Mouse (Mus musculus): ENCODE measurements around the gene 1110032A03Rik. TPM values are rescaled to one million over a fixed set of nuclear protein-coding genes. Genes with fewer than 3 reads are reported as not detected.

Gene 1110032A03Rik
- polyA plus RNA-seq, 1 experiment from 2014 or later = 28.3 TPM

DNA sequence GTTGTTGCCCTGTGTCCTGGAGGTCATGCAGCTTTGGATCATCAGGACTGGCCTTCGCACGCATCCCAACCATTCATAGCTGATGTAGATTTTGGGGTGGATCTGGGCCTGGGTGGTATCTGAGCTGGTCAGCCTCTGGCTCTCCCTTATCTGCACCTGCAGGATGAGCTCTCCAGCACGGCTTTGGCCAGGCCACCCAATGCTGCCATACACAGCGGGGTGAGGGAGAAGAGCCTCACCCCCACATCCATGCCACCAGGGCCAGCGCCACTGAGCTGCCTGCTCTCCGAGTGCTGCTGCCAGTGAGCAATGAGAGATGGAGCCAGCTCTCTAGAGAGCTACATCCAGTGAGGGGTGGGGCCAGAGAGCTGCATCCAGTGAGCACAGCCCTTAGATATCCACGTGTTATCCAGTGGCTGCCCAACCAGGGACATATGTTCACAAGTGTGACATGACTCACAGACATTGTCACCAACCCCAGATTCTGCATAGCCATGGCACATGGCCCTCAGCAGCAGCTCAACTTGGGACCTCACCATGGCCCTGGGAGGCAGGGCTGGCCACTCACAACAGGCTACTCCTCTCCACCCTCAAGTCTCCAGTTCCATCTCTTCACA is 27.8 kb upstream of the 1110032A03Rik start:
- peaks cover 83% of the 10 kb centered on the region for H3K36me3 ChIP-seq (replicated peaks)
- 90% methylated on average over 7 of the region's 7 CpGs for WGBS
- H3K9me3 ChIP-seq = no peaks in the 10 kb centered on the region
- no peak for DNase-seq (ENCODE audit: low spot score)
- H3K4me1 ChIP-seq = no peaks in the 10 kb centered on the region
- no peak overlapping the region for H3K4me3 ChIP-seq
- H3K27me3 ChIP-seq (replicated peaks; ENCODE audit: low read depth, poor library complexity, severe bottlenecking) = no peaks in the 10 kb centered on the region
- H3K27ac ChIP-seq (replicated peaks) = 0 out of 2 replicates have a peak overlapping the region, but pooled peaks have one; percentile 6

DNA sequence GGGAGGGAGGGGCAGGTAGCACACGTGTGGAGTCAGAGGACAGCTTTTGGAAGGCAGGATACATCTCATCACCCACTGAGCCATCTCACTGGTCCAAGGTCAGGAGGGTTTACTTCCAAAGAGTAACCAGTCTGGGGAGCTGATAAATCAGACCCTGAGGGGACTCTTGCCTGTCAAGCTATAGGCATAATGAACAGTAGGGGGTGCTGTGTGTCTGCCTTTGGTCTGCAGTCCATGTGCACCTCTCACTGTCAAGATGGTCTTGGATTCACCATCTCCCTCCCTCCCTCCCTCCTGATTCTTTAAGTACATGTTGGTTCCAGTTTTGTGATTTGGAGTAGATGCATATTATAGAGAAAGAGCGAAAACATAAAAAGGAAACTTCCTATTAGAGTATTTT is 25.7 kb upstream of the 1110032A03Rik start:
- Histone ChIP-seq H3K27ac (replicated peaks) (no peak overlapping the region), H3K27me3 (replicated peaks; ENCODE audit: low read depth, poor library complexity, severe bottlenecking) (no peaks in the 10 kb centered on the region), H3K9me3 (no peaks in the 10 kb centered on the region), H3K4me1 (no peaks in the 10 kb centered on the region), H3K4me3 (no peak overlapping the region), H3K36me3 (replicated peaks) (peaks cover 78% of the 10 kb centered on the region)
- peak; percentile 30 for DNase-seq (ENCODE audit: low spot score)
- WGBS = 62% methylated on average over 2 of the region's 2 CpGs

DNA sequence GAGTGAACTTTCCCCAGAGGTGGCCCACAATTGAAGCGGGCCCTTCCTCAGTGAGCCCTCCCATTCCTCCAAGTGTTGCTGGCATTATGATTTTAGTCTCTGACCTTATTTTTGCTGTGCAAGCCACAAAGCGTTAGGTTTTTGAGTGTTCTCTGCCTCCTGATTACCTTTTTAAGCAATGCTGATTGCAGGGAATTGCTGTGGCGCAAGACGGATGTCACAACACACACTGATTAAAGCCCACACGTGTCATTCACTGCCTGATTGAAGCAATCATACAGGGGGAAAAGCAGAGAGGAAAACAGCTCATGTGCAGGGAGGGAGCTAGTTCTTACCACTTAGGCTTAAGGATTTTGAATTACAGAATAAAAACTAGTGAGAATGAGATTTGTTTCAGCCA is 23.0 kb upstream of the 1110032A03Rik start:
- Histone ChIP-seq H3K4me1 (no peaks in the 10 kb centered on the region), H3K27me3 (replicated peaks; ENCODE audit: low read depth, poor library complexity, severe bottlenecking) (no peaks in the 10 kb centered on the region), H3K4me3 (no peak overlapping the region), H3K27ac (replicated peaks) (no peak overlapping the region), H3K36me3 (replicated peaks) (peaks cover 73% of the 10 kb centered on the region), H3K9me3 (no peaks in the 10 kb centered on the region)
- 85% methylated on average over 5 of the region's 5 CpGs for WGBS
- no peak for DNase-seq (ENCODE audit: low spot score)

DNA sequence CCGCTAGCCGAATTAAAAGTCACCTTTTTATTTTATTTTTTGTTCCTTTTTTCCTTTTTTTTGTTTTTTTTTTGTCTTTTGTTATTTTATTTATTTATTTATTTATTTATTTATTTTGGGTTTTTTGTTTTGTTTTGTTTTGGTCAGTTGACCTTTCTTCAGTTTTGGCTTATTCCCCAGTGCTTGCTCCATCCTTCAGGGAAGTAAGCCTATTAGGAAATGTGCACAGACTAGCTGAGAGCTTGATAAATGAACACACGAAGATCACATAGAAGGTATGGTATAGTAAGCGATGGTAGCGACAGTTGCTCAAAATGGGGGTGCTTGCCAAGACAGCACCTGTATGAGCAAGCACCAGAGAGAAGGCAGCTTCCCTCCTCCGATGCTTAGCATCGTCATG is 22.3 kb upstream of the 1110032A03Rik start:
- Histone ChIP-seq H3K27me3 (replicated peaks; ENCODE audit: low read depth, poor library complexity, severe bottlenecking) (no peaks in the 10 kb centered on the region), H3K36me3 (replicated peaks) (peaks cover 69% of the 10 kb centered on the region)

DNA sequence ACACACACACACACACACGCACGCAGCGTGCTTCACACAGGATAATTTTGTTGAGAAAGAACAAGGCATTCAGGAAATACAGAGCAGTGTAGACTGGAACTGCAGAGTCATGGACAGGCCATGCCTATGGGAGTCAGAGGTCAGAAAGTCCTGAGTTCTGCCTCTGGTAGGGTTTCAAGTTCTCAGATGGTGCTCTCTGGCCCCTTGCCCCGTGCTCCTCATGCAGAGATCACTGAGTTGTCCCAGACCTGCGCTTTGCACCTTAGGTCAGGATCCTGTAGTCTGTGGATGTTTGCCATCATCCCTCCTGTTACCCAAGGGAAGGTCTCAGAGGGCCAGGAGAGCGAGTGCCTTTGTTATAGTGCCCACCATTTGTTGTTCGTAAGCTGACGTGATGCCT is 21.5 kb upstream of the 1110032A03Rik start:
- H3K4me3 ChIP-seq = no peak overlapping the region
- no peaks in the 10 kb centered on the region for H3K27me3 ChIP-seq (replicated peaks; ENCODE audit: low read depth, poor library complexity, severe bottlenecking)
- no peaks in the 10 kb centered on the region for H3K4me1 ChIP-seq
- no peak overlapping the region for H3K27ac ChIP-seq (replicated peaks)
- DNase-seq (ENCODE audit: low spot score) = no peak
- WGBS = 87% methylated on average over 8 of the region's 8 CpGs
- peaks cover 69% of the 10 kb centered on the region for H3K36me3 ChIP-seq (replicated peaks)
- no peaks in the 10 kb centered on the region for H3K9me3 ChIP-seq

More for the DNA sequence above, 22.3 kb upstream of the 1110032A03Rik start:
- DNase-seq (ENCODE audit: low spot score) = no peak
- H3K9me3 ChIP-seq = no peaks in the 10 kb centered on the region
- H3K27ac ChIP-seq (replicated peaks) = no peak overlapping the region
- WGBS = 96% methylated on average over 7 of the region's 7 CpGs
- H3K4me1 ChIP-seq = no peaks in the 10 kb centered on the region
- no peak overlapping the region for H3K4me3 ChIP-seq

DNA sequence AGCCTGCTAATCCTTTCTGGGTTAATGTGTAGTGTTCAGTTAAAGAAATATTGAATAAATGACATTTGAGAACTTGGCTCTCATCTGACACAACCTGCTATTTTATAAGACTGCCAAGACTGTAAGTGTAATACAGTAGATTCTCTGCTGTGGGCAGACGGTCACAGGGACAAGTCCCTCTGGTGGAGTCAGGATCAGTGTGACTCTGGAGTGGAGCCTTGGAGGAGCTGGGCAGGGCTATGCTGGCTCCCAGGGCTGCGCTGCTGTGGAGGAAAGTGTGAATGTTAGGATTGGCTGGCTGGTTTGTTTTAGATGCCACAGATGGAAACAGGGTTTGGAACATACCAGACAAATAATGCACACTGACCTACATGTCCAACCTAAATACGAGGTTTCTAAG is 19.9 kb upstream of the 1110032A03Rik start:
- Histone ChIP-seq H3K27me3 (replicated peaks; ENCODE audit: low read depth, poor library complexity, severe bottlenecking) (no peaks in the 10 kb centered on the region), H3K36me3 (replicated peaks) (peaks cover 69% of the 10 kb centered on the region), H3K4me3 (no peak overlapping the region), H3K9me3 (no peaks in the 10 kb centered on the region), H3K27ac (replicated peaks) (no peak overlapping the region), H3K4me1 (no peaks in the 10 kb centered on the region)
- WGBS = 91% methylated on average over 3 of the region's 3 CpGs
- DNase-seq (ENCODE audit: low spot score) = no peak

DNA sequence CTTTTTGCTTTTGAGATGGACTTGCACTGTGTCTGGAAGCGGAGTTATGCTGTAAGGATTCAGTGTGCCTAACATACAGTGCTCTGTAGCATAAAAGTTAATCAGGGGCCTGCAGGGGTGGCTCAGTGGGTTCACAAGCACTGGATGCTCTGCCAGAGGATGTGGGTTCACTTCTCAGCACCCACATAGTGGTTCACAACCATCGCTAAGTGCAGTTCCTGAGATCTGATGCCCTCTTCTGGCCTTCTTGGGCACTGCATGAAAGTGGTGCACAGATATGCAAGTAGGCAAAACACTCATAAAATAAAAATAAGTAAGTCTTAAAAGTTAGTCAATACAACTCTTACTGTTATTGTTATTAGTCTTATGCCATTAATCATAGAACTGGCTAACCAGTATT is 6.8 kb upstream of the 1110032A03Rik start:
- Histone ChIP-seq H3K36me3 (replicated peaks) (peaks cover 98% of the 10 kb centered on the region), H3K27me3 (replicated peaks; ENCODE audit: low read depth, poor library complexity, severe bottlenecking) (no peaks in the 10 kb centered on the region), H3K4me1 (no peaks in the 10 kb centered on the region), H3K27ac (replicated peaks) (no peak overlapping the region), H3K4me3 (no peak overlapping the region), H3K9me3 (no peaks in the 10 kb centered on the region)
- 73% methylated on average over 2 of the region's 2 CpGs for WGBS
- DNase-seq (ENCODE audit: low spot score) = peak; percentile 48

DNA sequence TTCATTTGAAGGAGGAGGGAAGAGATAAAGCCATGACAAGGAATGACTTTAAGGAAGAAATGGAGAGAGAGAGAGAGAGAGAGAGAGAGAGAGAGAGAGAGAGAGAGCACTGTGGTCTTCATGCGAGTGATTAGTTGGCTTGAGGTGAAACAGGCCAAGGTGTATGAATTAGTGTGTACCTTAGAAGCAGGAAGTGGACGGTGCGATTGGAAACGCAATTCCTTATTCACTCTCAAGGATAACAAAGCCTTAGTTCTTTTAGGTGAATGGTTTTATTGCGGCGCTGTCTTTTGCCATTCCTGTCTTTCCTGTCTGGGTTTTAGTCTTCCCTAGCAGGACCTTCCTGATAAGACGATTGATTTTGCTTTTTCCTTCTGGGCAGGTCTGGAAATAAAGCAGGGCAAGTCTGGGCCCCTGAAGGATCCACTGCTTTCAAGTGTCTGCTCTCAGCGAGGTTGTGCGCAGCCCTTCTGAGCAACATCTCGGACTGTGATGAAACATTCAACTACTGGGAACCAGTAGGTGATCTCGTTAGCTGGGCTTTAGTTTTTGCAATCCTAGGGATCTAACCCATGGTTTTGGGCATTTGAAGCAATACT is 941 bp upstream of the 1110032A03Rik start:
- no peaks in the 10 kb centered on the region for H3K27me3 ChIP-seq (replicated peaks; ENCODE audit: low read depth, poor library complexity, severe bottlenecking)
- peak overlapping the region; percentile 94 for H3K4me3 ChIP-seq
- peaks cover 53% of the 10 kb centered on the region for H3K36me3 ChIP-seq (replicated peaks)
- H3K9me3 ChIP-seq = no peaks in the 10 kb centered on the region
- DNase-seq (ENCODE audit: low spot score) = no peak
- peaks cover 23% of the 10 kb centered on the region for H3K4me1 ChIP-seq
- WGBS = 70% methylated on average over 11 of the region's 11 CpGs
- peak overlapping the region; percentile 96 for H3K27ac ChIP-seq (replicated peaks)

DNA sequence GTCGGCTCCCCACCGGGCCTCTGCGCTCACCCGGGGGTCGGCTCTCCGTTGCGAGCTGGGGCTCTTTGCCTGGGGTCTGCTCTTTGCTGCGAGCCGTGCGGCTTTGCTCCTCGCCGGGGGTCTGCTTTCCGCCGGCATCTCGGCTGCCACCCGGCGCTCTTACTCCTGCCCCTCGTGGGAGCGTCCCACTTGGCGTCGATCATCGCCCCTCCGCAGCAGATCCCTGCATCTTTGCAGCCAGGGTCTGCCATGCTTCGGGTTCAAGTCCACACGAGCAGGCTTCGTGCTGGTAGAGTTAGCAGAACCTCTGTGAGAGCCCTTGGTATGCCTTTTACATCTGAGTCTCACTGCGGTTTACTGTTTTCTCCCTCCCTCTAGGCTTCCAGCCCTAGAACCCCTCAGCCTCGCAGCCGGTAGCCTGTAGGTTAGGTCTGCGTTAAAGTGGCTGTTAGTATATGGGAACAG is 374 bp upstream of the 1110032A03Rik start:
- no peak for DNase-seq (ENCODE audit: low spot score)
- peaks cover 53% of the 10 kb centered on the region for H3K36me3 ChIP-seq (replicated peaks)
- WGBS = under 1% methylated on average over 30 of the region's 30 CpGs

DNA sequence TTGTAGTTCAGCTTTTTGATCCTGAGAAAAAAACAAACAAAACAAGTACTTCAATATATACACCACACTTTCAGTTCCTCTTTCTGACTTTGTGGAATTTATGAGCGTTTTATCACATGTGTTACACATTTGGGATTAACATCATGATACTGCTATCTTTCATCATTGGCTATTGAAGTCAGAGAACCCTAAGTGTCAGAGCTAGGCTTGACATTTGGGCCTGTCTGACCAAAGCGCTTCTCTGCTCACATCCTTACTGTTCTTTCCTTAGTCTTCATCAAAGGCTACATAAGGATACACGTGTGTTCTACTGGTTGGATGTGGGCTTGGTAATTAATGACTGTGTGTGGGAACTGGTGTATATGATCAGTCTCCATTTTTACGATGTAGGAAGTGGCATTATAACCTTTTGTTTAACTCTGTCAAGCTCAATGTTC is 1.3 kb downstream of the 1110032A03Rik start:
- Histone ChIP-seq H3K27me3 (replicated peaks; ENCODE audit: low read depth, poor library complexity, severe bottlenecking) (no peaks in the 10 kb centered on the region), H3K4me1 (peaks cover 29% of the 10 kb centered on the region), H3K27ac (replicated peaks) (no peak overlapping the region), H3K4me3 (peak overlapping the region; percentile 94; the same call in 1 of the 2 replicates), H3K9me3 (no peaks in the 10 kb centered on the region), H3K36me3 (replicated peaks) (peaks cover 38% of the 10 kb centered on the region)
- DNase-seq (ENCODE audit: low spot score) = no peak
- 85% methylated on average over 4 of the region's 4 CpGs for WGBS

More for the DNA sequence above, 374 bp upstream of the 1110032A03Rik start:
- peak overlapping the region; percentile 96 for H3K27ac ChIP-seq (replicated peaks)
- peak overlapping the region; percentile 94 for H3K4me3 ChIP-seq
- H3K4me1 ChIP-seq = peaks cover 23% of the 10 kb centered on the region
- H3K9me3 ChIP-seq = no peaks in the 10 kb centered on the region
- no peaks in the 10 kb centered on the region for H3K27me3 ChIP-seq (replicated peaks; ENCODE audit: low read depth, poor library complexity, severe bottlenecking)

DNA sequence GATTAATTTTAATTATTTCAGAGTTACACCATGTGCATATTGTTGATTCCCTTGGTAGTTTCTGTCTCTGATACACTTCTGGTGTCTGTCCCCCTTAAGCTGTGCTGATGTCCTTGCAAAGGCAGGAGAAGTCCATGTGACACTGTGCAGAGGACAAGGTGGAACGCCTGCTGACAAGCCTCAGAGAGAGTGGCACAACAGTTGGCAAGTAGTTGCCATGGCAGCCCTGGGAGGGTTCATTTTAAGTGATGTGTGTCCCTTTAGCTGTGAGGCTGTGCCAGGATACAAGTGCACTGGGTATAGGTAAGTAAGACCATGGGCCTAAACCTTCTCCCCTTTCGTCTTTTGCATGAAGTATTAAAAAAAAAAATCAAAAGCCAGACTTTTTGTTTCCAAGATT is 5.3 kb downstream of the 1110032A03Rik start:
- Histone ChIP-seq H3K4me1 (peaks cover 25% of the 10 kb centered on the region), H3K9me3 (no peaks in the 10 kb centered on the region), H3K36me3 (replicated peaks) (peaks cover 17% of the 10 kb centered on the region), H3K4me3 (no peak overlapping the region), H3K27me3 (replicated peaks; ENCODE audit: low read depth, poor library complexity, severe bottlenecking) (no peaks in the 10 kb centered on the region), H3K27ac (replicated peaks) (no peak overlapping the region)
- WGBS = 83% methylated on average over 2 of the region's 2 CpGs
- DNase-seq (ENCODE audit: low spot score) = no peak

DNA sequence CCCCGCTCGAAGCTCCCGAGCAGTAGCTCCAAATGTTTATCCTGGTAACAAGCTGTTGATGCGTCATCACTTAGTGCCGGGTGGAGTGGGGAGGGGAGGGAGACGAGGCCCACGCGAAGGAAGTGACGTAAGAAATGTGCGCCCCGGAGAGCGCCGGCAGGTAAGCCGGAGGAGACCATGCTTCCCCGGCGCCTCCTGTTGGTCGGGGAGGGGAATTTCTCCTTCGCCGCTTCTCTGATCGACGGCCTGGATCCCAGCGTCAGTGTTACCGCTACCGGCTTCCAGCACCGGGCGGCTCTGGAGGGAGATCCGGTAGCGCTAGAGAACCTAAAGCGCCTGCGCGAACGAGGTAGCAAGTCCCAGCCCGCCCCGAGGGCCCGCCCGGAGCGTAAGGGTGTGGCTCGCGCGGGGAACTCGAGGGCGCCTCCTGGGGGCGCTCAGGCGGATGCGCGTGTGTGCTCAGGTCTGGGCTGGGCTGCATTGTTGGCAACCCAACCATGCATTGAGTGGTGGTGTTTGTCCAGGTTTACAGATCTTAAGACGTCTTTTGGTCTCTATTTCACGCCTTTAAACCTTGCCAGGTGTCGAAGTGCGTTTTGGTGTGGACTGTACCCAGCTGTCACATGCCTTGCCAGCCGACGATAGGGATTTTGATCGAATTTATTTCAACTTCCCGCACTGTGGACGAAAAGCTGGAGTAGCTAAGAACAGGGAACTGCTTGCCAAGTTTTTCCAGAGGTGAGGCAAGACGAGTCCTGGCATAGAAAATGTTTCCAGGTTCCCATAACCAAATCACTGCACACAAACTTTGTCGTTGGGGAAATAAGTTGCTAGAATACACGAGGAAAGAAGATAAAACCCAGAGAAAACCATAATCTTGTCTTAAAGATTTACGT is 7.0 kb downstream of the 1110032A03Rik start, which contains the start of gene Fdxacb1:
Fdxacb1 (plus strand) TSS at position 130 of the 896 bp plus-strand sequence.
- H3K27me3 ChIP-seq (replicated peaks; ENCODE audit: low read depth, poor library complexity, severe bottlenecking) = no peaks in the 10 kb centered on the region
- H3K36me3 ChIP-seq (replicated peaks) = peaks cover 17% of the 10 kb centered on the region
- peaks cover 16% of the 10 kb centered on the region for H3K4me1 ChIP-seq
- no peaks in the 10 kb centered on the region for H3K9me3 ChIP-seq
- DNase-seq (ENCODE audit: low spot score) = peak; percentile 97
- peak within 1 kb of the TSS; percentile 78 for H3K4me3 ChIP-seq
- H3K27ac ChIP-seq (replicated peaks) = peak within 1 kb of the TSS; percentile 94
- WGBS = 6% methylated on average over 59 of the region's 59 CpGs

All from embryonic facial prominence, embryonic 10.5 days (tissue).